Mouse (Mus musculus) neutrophil, adult 83 days (primary cell): ENCODE results near the gene Dlat. TPM values are rescaled to one million over a fixed set of nuclear protein-coding genes. Genes with fewer than 3 reads are reported as not detected.

ENCODE experiments used
- total RNA-seq, 2 experiments: library from RNA; stranded (reverse); gene quantifications; one replicate each; pipeline ENCODE4 v1.2.4; 2023

The Dlat gene
- 10 to 100 TPM; 18.8 to 21.4 TPM for total RNA-seq

GRCm38 (mm10) chr9:50659392-50660217 lies at the start of gene Dlat:
Dlat (minus strand) TSS chr9:50659780.

GRCm38 (mm10) chr9:50616766-50617603 lies 42.6 kb downstream of the Dlat start, which contains the start of the genes Pih1d2 and Nkapd1:
Pih1d2 (plus strand) TSS chr9:50617321.
Nkapd1 (minus strand) TSS chr9:50617464.

GRCm38 (mm10) chr9:50603189-50603997 lies 56.2 kb downstream of the Dlat start, which contains the start of the genes Sdhd and Timm8b:
Sdhd (minus strand) TSS chr9:50603812.
Timm8b (plus strand) TSS chr9:50603910.

Other genes starting within 250 kb of the Dlat start
- not detected for gene Plet1, start 165.3 kb downstream of the Dlat start, total RNA-seq
- gene Pts, start 131.1 kb downstream of the Dlat start, total RNA-seq = 10 to 100 TPM; 44.5 to 47.3 TPM
- gene Il18, start 105.0 kb downstream of the Dlat start, total RNA-seq = 1 to 10 TPM; 4.3 to 5.3 TPM
- gene Bco2, start 104.6 kb downstream of the Dlat start, total RNA-seq = 1 to 10 TPM in 1 of 2 experiments, under 1 TPM in 1; 0.99 to 1.1 TPM
- under 1 TPM in 1 of 2 experiments, not detected in 1; 0.39 TPM for gene Tex12, start 98.5 kb downstream of the Dlat start, total RNA-seq
- gene Sdhd, start 56.0 kb downstream of the Dlat start, total RNA-seq = 10 to 100 TPM; 76.6 to 86.2 TPM
- gene Timm8b, start 55.9 kb downstream of the Dlat start, total RNA-seq = 10 to 100 TPM; 48.7 to 53.5 TPM
- gene Pih1d2, start 42.5 kb downstream of the Dlat start, total RNA-seq = under 1 TPM; 0.42 to 0.90 TPM
- gene Nkapd1, start 42.3 kb downstream of the Dlat start, total RNA-seq = 10 to 100 TPM; 10.8 to 12.4 TPM
- under 1 TPM in 1 of 2 experiments, not detected in 1; 0.11 TPM for gene Dixdc1, start 79.7 kb upstream of the Dlat start, total RNA-seq
- gene 2310030G06Rik, start 86.8 kb upstream of the Dlat start, total RNA-seq = not detected
- gene Cryab, start 91.5 kb upstream of the Dlat start, total RNA-seq = 1 to 10 TPM; 2.3 to 2.7 TPM
- gene Hspb2, start 92.6 kb upstream of the Dlat start, total RNA-seq = not detected
- gene Fdxacb1, start 108.5 kb upstream of the Dlat start, total RNA-seq = 1 to 10 TPM; 4.6 to 6.4 TPM
- gene Alg9, start 115.2 kb upstream of the Dlat start, total RNA-seq = 10 to 100 TPM; 11.2 to 13.2 TPM
- 10 to 100 TPM; 11.1 to 17.2 TPM for gene 1110032A03Rik, start 115.7 kb upstream of the Dlat start, total RNA-seq
- gene Ppp2r1b, start 185.5 kb upstream of the Dlat start, total RNA-seq = 10 to 100 TPM; 24.7 to 25.1 TPM